Mouse (Mus musculus): ENCODE results near the gene Ppa2. TPM values are rescaled to one million over a fixed set of nuclear protein-coding genes. Genes with fewer than 3 reads are reported as not detected.

The Ppa2 gene
- polyA plus RNA-seq, 1 experiment from 2014 or later = 118 TPM

DNA sequence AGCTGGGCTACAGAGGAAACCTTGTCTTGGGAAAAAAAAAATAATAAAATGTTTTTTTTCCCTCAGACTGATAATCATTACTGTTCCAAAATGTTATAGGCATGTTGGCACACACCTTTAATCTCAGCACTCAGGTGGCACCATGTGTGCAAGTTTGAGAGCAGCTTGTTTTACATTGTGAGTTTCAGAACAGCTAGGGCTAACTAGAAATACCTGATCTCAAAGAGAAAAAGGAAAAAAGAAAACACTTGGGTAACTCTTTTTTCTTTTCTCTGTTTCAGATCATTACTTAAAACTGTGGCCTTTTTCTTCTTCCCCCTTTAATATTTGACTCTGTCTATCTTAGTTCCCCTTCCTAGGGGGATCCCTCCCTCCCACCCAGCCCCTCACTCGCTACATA, 51.5 kb downstream of the Ppa2 start:
- ATAC-seq (ENCODE audit: borderline replicate concordance, extremely low read depth, low FRiP score, low TSS enrichment) = no peak
- H3K4me3 ChIP-seq = no peak overlapping the region
- WGBS = 74% methylated on average over 1 of the region's 1 CpGs
- H3K36me3 ChIP-seq = no peaks in the 10 kb centered on the region
- H3K9ac ChIP-seq = no peak overlapping the region
- H3K27me3 ChIP-seq = no peaks in the 10 kb centered on the region
- H3K4me2 ChIP-seq = no peak overlapping the region
- H3K9me3 ChIP-seq = no peaks in the 10 kb centered on the region
- no peak overlapping the region for H3K27ac ChIP-seq
- H3K4me1 ChIP-seq = no peaks in the 10 kb centered on the region

DNA sequence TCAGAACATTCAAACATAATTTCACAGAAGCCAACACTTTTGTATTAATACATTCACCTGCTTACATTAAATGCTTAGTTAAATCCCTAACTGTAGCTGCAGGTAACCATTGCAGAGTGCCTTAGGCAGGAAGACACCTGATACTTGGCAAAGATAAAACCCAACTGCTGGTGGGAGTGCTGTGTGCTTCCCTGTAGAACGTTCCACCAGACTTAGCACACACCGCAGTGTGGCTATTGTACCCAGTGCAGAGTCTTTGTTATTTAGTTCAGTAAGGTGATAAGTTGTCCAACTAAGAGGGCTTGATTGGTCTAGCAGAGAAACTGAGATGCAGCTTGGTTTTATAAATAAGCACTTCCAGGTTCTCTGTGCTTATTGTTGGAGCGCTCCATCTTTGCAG, 54.2 kb downstream of the Ppa2 start:
- H3K9ac ChIP-seq = no peak overlapping the region
- H3K4me1 ChIP-seq = no peaks in the 10 kb centered on the region
- no peaks in the 10 kb centered on the region for H3K36me3 ChIP-seq
- no peaks in the 10 kb centered on the region for H3K9me3 ChIP-seq
- WGBS = 89% methylated on average over 3 of the region's 3 CpGs
- no peak for ATAC-seq (ENCODE audit: borderline replicate concordance, extremely low read depth, low FRiP score, low TSS enrichment)
- H3K4me3 ChIP-seq = no peak overlapping the region
- H3K27ac ChIP-seq = no peak overlapping the region
- no peaks in the 10 kb centered on the region for H3K27me3 ChIP-seq
- no peak overlapping the region for H3K4me2 ChIP-seq

DNA sequence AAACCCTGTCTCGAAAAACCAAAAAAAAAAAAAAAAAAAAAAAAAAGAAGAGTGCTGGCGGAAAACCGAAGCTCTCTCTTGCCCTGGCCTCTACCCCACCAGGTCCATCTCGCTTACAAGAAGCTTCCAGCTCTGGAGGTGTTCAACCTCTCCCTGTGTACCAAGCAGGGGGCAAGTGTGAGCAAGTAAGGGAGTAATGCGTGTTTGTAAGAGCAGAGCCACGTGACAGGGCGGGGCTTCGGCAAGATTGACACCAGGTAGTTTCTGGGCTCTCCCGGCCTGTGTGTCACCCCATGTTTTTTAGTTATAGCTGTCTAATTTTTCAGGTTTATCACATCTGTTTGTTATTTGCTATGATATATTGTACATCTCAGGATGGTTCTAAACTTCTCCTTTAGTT, 56.2 kb downstream of the Ppa2 start:
- peaks cover 3% of the 10 kb centered on the region; the same call in 1 of the 2 replicates for H3K36me3 ChIP-seq
- no peak overlapping the region for H3K4me3 ChIP-seq
- no peaks in the 10 kb centered on the region for H3K4me1 ChIP-seq
- H3K27me3 ChIP-seq = no peaks in the 10 kb centered on the region
- no peaks in the 10 kb centered on the region for H3K9me3 ChIP-seq
- H3K27ac ChIP-seq = no peak overlapping the region
- WGBS = 80% methylated on average over 9 of the region's 9 CpGs
- ATAC-seq (ENCODE audit: borderline replicate concordance, extremely low read depth, low FRiP score, low TSS enrichment) = no peak
- no peak overlapping the region for H3K9ac ChIP-seq
- no peak overlapping the region for H3K4me2 ChIP-seq

DNA sequence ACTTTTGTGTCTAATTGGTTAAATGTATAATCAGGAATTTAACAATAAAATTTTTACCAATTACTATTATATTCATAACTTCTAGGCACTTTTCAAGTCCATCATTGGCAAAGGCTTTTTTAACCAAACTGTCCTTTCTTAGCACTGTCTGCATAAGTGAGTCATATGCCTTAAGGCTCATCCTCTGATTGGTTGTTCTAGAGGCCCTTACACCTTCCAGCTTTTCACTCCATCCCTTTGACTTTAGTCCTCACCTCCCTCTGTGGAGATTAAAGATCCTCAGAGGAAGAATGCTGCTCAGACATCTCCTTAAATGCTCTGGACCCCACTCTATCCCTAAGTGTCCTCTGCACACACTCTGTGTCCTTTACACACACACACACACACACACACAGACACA, 68.3 kb downstream of the Ppa2 start:
- Histone ChIP-seq H3K9ac (no peak overlapping the region), H3K27ac (no peak overlapping the region), H3K4me3 (no peak overlapping the region), H3K9me3 (no peaks in the 10 kb centered on the region; the same call in 1 of the 2 replicates), H3K36me3 (peaks cover 19% of the 10 kb centered on the region), H3K4me1 (no peaks in the 10 kb centered on the region), H3K4me2 (no peak overlapping the region), H3K27me3 (no peaks in the 10 kb centered on the region)
- no peak for ATAC-seq (ENCODE audit: borderline replicate concordance, extremely low read depth, low FRiP score, low TSS enrichment)

DNA sequence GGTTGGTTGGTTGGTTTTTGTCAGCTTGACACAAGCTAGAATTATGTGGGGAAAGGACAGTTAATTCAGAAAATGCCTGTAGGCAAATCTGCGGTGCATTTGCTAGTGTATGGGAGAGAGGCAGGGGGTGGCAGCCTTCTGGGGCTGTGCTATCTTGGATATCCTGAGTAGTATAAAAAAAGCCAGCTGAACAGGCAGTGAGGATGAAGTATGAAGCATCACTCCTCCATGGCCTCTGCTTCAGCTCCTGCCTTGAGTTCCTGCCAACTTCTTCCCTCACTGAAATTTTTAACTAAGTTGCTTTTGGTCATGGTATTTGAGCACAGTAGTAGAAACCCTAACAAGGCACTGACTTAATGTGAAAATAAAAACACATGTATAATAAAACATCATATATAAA, 70.1 kb downstream of the Ppa2 start:
- no peak overlapping the region for H3K4me2 ChIP-seq
- H3K4me3 ChIP-seq = no peak overlapping the region
- H3K9ac ChIP-seq = no peak overlapping the region
- H3K27me3 ChIP-seq = no peaks in the 10 kb centered on the region
- no peak overlapping the region for H3K27ac ChIP-seq
- no peaks in the 10 kb centered on the region; the same call in 1 of the 2 replicates for H3K9me3 ChIP-seq
- H3K4me1 ChIP-seq = no peaks in the 10 kb centered on the region
- WGBS = 92% methylated on average over 1 of the region's 1 CpGs
- no peak for ATAC-seq (ENCODE audit: borderline replicate concordance, extremely low read depth, low FRiP score, low TSS enrichment)
- H3K36me3 ChIP-seq = peaks cover 17% of the 10 kb centered on the region

DNA sequence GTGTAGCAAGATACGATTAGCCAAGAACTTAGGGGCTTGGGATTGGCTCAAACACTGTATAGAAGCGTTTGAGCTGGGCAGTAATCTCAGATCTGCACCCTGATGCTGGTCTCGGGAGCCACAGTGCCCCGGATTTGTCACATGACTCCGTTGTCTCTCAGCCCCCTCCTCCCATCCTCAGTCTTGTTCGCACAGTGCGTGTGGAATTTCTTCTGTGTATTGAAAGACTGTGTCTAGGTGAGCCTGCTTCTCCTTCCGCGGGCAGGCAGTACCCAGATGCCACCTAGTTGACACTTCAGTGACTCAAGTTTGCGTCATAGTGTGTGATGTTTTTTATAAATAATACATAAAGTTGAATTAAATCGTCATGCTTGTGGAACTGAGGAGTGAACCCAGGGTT, 71.6 kb downstream of the Ppa2 start:
- Histone ChIP-seq H3K9ac (no peak overlapping the region), H3K4me2 (no peak overlapping the region), H3K4me1 (no peaks in the 10 kb centered on the region), H3K27me3 (no peaks in the 10 kb centered on the region), H3K9me3 (no peaks in the 10 kb centered on the region; the same call in 1 of the 2 replicates), H3K36me3 (peaks cover 13% of the 10 kb centered on the region), H3K4me3 (no peak overlapping the region), H3K27ac (no peak overlapping the region)
- no peak; the same call in 1 of the 2 replicates for ATAC-seq (ENCODE audit: borderline replicate concordance, extremely low read depth, low FRiP score, low TSS enrichment)
- WGBS = 76% methylated on average over 11 of the region's 11 CpGs

DNA sequence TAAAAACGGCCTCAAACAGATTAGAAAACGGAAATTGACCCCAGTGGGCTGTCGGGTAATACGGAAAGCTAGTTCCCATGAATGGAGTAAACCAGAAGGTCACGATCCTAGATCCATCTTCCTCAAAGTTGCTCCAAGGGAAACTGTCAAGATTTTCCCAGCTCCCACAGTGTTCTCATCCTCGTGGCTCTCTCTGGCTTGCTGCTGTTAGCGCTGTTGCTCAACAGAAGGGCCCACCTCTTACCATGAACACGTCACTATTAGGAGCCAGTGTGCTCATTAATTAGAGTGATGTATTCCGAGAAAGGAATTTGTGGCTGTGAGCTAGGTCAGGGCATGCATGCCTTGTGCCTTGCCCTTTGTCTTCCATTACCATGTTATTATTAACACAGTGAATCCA, 72.2 kb downstream of the Ppa2 start:
- H3K4me2 ChIP-seq = no peak overlapping the region
- peaks cover 11% of the 10 kb centered on the region for H3K36me3 ChIP-seq
- no peaks in the 10 kb centered on the region for H3K27me3 ChIP-seq
- H3K9me3 ChIP-seq = no peaks in the 10 kb centered on the region; the same call in 1 of the 2 replicates
- H3K27ac ChIP-seq = no peak overlapping the region
- H3K9ac ChIP-seq = no peak overlapping the region
- ATAC-seq (ENCODE audit: borderline replicate concordance, extremely low read depth, low FRiP score, low TSS enrichment) = no peak
- 38% methylated on average over 9 of the region's 9 CpGs for WGBS
- no peak overlapping the region for H3K4me3 ChIP-seq
- H3K4me1 ChIP-seq = no peaks in the 10 kb centered on the region

DNA sequence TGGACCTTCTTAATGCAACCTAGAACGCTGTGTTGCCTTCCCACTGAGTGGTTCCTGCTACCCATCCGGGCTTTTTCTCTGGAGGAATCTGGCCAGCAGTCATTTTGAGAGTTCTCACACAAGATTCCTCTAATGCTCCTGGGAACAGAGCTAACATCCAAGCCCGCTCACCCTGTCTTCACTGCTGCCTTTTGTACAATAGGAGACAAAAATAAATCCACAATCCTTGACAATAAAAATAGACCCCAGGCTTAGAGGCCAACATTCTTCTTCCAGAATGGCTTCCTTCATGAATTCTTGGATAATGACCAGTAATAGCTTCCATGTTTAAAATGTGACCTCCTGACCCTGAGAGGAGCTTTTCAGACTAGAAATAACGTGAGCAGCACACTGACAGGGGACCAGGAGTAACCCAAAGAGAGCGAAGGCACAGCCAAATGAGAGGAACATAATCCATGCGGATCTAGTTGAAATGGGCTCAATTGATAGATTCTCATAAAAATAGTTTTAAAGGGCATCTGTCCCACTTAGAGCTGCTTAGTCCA, 74.3 kb downstream of the Ppa2 start:
- Histone ChIP-seq H3K9ac (no peak overlapping the region), H3K36me3 (no peaks in the 10 kb centered on the region), H3K27me3 (no peaks in the 10 kb centered on the region), H3K9me3 (no peaks in the 10 kb centered on the region), H3K4me3 (no peak overlapping the region), H3K27ac (no peak overlapping the region), H3K4me2 (no peak overlapping the region), H3K4me1 (no peaks in the 10 kb centered on the region)
- 60% methylated on average over 6 of the region's 6 CpGs for WGBS
- no peak for ATAC-seq (ENCODE audit: borderline replicate concordance, extremely low read depth, low FRiP score, low TSS enrichment)

DNA sequence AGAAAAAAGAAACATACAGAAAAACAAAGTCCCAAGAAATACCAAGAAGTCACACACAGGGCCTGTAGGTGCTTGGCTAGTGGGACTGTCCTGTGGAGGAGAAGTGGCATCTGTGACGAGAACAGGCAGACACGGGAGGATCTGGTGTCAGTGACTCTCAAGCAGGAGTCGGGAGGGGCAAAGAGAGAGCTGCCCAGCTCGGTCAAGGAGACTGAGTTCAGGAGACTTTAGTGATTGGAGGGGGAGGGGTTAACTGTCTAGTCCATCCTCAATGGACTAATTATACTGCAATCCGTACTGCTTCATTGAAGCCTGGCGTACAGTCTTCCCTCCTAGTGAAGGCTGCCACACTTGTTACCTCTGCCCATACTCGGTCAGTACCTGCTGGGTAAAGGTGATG, 77.4 kb downstream of the Ppa2 start:
- no peak overlapping the region for H3K4me2 ChIP-seq
- H3K36me3 ChIP-seq = no peaks in the 10 kb centered on the region
- no peak overlapping the region for H3K9ac ChIP-seq
- no peaks in the 10 kb centered on the region for H3K9me3 ChIP-seq
- H3K4me3 ChIP-seq = no peak overlapping the region
- no peak for ATAC-seq (ENCODE audit: borderline replicate concordance, extremely low read depth, low FRiP score, low TSS enrichment)
- no peak overlapping the region for H3K27ac ChIP-seq
- WGBS = 73% methylated on average over 7 of the region's 7 CpGs
- no peaks in the 10 kb centered on the region for H3K27me3 ChIP-seq
- no peaks in the 10 kb centered on the region for H3K4me1 ChIP-seq

DNA sequence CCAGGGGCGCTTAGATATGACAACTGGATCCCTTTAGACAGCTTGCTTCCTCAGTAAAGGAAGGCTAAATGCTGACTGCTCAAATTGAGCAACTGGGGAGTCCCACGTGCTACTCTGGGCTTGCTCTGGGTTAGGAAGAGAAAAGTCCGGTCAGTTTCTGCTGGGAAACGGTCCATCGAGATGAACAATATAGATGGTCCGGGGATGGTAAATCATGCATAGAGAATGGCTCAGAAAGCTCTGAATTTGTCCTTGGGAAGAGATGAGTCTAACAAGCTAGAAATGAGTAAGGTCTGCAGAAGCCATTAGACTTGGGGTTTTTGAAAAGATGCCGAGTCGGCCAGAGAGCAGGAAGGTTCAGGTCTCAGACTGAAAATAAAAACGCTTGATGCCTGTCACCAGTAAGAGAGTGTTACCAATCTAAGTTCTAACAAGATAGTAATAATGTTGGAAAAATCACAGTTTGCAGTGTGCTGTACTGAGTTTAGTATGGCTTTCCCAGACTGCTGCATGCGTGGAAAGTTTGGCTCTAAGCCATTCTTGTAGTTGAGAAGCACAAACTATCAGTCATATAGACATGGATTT, 80.0 kb downstream of the Ppa2 start:
- Histone ChIP-seq H3K4me2 (no peak overlapping the region), H3K36me3 (no peaks in the 10 kb centered on the region), H3K9ac (no peak overlapping the region), H3K27me3 (no peaks in the 10 kb centered on the region), H3K9me3 (no peaks in the 10 kb centered on the region), H3K27ac (no peak overlapping the region), H3K4me1 (no peaks in the 10 kb centered on the region), H3K4me3 (no peak overlapping the region)
- ATAC-seq (ENCODE audit: borderline replicate concordance, extremely low read depth, low FRiP score, low TSS enrichment) = no peak
- WGBS = 89% methylated on average over 10 of the region's 10 CpGs

DNA sequence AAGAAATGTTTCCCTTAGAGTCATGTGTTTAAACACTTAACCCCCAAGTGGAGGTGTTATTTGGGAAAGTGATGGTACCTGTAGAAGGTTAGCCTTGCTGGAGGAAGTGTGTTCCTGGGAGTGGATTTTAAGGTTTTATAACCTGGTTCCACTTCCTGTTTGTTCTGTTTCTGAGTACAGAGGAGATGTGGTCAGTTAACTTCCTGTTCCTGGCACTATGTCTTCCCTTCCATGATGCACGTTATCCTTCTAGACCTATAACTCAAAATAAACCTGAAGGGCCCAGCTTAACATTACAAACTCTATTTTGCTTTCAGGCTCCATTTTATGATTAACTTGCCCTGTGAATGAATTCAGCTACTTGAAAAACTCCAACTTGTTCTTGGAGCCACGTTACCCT, 84.6 kb downstream of the Ppa2 start:
- no peaks in the 10 kb centered on the region for H3K4me1 ChIP-seq
- H3K4me3 ChIP-seq = no peak overlapping the region
- no peak for ATAC-seq (ENCODE audit: borderline replicate concordance, extremely low read depth, low FRiP score, low TSS enrichment)
- 50% methylated on average over 2 of the region's 2 CpGs for WGBS
- H3K9ac ChIP-seq = no peak overlapping the region
- no peaks in the 10 kb centered on the region for H3K9me3 ChIP-seq
- H3K4me2 ChIP-seq = no peak overlapping the region
- no peaks in the 10 kb centered on the region for H3K27me3 ChIP-seq
- no peaks in the 10 kb centered on the region for H3K36me3 ChIP-seq
- no peak overlapping the region for H3K27ac ChIP-seq

DNA sequence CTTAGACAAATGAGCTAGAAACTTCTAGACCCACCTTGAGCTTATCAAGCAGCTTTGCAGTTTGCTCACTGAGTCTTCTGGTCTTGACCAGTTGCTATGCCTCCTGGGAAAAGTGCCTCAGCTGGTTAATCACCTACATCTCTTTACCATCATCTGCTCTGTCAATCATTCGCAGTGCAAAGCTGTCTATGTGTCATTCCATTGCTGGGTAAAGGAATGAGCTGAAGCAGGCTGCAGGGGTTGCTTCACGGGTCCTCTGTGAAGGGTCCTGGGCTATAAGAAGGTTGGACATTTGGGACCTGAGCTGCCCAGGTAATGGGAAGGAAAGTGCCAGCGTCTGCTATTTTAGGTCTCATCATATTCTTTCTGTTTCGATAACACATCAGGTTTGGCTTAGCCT, 93.9 kb downstream of the Ppa2 start:
- H3K9me3 ChIP-seq = no peaks in the 10 kb centered on the region
- no peaks in the 10 kb centered on the region for H3K4me1 ChIP-seq
- H3K36me3 ChIP-seq = no peaks in the 10 kb centered on the region
- no peak overlapping the region for H3K9ac ChIP-seq
- 76% methylated on average over 4 of the region's 4 CpGs for WGBS
- no peaks in the 10 kb centered on the region for H3K27me3 ChIP-seq
- no peak overlapping the region for H3K27ac ChIP-seq
- no peak overlapping the region for H3K4me2 ChIP-seq
- no peak for ATAC-seq (ENCODE audit: borderline replicate concordance, extremely low read depth, low FRiP score, low TSS enrichment)
- no peak overlapping the region for H3K4me3 ChIP-seq

DNA sequence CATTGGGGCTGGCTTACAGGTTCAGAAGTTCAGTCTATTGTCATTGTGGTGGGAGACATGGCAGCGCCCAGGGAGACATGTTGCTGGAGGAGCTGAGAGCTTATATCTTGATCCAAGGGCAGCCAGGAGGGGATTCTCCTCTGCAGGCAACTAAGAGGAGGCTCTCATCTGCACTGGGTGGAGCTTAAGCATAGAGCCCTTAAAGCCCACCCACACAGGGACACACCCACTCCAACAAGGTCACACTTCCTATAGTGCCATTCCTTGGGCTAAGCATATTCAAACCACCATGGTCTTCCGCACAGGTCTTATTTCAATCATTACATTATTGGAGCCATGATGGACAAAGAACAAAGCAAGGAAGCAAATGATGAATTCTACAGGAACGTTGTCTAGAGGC, 95.7 kb downstream of the Ppa2 start:
- Histone ChIP-seq H3K36me3 (no peaks in the 10 kb centered on the region), H3K9ac (no peak overlapping the region), H3K27ac (no peak overlapping the region), H3K27me3 (no peaks in the 10 kb centered on the region), H3K4me3 (no peak overlapping the region), H3K9me3 (no peaks in the 10 kb centered on the region), H3K4me2 (no peak overlapping the region), H3K4me1 (no peaks in the 10 kb centered on the region)
- no peak for ATAC-seq (ENCODE audit: borderline replicate concordance, extremely low read depth, low FRiP score, low TSS enrichment)
- 86% methylated on average over 3 of the region's 3 CpGs for WGBS
